Mouse (Mus musculus) G1E (cell line): ENCODE measurements around the gene S1pr2.

Source experiments
- CTCF ChIP-seq: IDR thresholded peaks from 2 replicates; pipeline ENCODE4 v1.5.1; 2012; ENCODE audit warnings: low read depth, low read length, inconsistent platforms, mixed read lengths
- GATA1 ChIP-seq: IDR thresholded peaks from 2 replicates; pipeline ENCODE4 v1.6.1; 2012; ENCODE audit warnings: borderline replicate concordance, low read length, inconsistent platforms, mixed read lengths
- TAL1 ChIP-seq: conservative IDR thresholded peaks from 2 replicates; pipeline ENCODE4 v1.6.1; 2012; ENCODE audit warnings: low read depth, low read length, inconsistent platforms, mixed read lengths

GRCm38 (mm10) chr9:20976216-20976960 lies at the start of gene S1pr2:
- TF ChIP-seq GATA1 (no peak), TAL1 (no peak), CTCF (no peak)
